Mouse (Mus musculus): ENCODE measurements at regions not wholly inside any gene's neighbourhood (a gene's known extent, or its start where the extent isn't known, plus 50 kb on each side); places are given as distances from the start of the nearest gene placed in this dataset.

GRCm38 (mm10) chr13:101161768-101162167 lies 328.5 kb upstream of the Slc30a5 start:
- TF ChIP-seq CTCF (IDR thresholded peaks at IDR 0.05; ENCODE audit: low read depth, low read length) = no peak
- TF ChIP-seq POLR2A (IDR thresholded peaks at IDR 0.05; ENCODE audit: borderline replicate concordance, low read depth, low read length) = no peak

Data from bone marrow macrophage, adult 2 months (primary cell).